Mouse (Mus musculus) kidney, adult 2 months (tissue): Measurements from ENCODE around the gene Tns4.

ENCODE experiments used
- CTCF ChIP-seq: fragments of 200-500 bp; conservative IDR thresholded peaks from 2 replicates; pipeline ENCODE4 v1.5.1; 2011; ENCODE audit warnings: low read depth, mild to moderate bottlenecking, control low read depth, low read length, moderate library complexity, mixed read lengths; ENCODE audit not compliant: insufficient read depth, insufficient read length
- POLR2A ChIP-seq: fragments of 200-500 bp; IDR thresholded peaks from one replicate; pipeline ENCODE4 v1.6.1; 2011; ENCODE audit warnings: low read depth, low read length, control low read depth

- TF ChIP-seq POLR2A (no peak), CTCF (no peak)
These were observed 17.2 kb downstream of the Tns4 start for GRCm38 (mm10) chr11:99071866-99072265.
